Mouse (Mus musculus): ENCODE results near the gene Spesp1.

Gene Spesp1

DNA sequence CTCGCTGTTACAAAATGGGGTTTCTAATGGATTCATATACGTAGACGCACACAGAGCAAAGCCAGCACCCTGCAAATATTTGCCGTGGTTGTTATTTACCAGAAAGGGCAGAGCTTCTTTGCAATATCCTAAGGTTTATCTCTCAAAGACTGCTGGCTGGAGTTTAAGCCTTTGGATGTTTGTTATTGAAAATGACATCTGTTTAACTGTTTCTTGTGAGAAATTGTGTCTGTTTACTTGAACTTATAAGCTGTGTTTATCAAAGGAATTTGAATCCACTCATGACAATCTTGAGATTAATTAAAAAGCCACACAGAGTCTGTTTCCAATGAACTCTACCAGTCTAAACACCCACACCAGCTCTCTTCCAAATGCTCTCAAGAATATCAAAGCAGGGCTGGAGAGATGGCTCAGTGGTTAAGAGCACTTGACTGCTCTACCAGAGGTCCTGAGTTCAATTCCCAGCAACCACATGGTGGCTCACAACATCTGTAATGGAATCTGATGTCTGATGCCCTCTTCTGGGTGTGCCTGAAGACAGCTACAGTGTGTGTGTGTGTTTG is 35.5 kb downstream of the Spesp1 start:
- no peak for DNase-seq (ENCODE audit: extremely low spot score, low spot score)

DNA sequence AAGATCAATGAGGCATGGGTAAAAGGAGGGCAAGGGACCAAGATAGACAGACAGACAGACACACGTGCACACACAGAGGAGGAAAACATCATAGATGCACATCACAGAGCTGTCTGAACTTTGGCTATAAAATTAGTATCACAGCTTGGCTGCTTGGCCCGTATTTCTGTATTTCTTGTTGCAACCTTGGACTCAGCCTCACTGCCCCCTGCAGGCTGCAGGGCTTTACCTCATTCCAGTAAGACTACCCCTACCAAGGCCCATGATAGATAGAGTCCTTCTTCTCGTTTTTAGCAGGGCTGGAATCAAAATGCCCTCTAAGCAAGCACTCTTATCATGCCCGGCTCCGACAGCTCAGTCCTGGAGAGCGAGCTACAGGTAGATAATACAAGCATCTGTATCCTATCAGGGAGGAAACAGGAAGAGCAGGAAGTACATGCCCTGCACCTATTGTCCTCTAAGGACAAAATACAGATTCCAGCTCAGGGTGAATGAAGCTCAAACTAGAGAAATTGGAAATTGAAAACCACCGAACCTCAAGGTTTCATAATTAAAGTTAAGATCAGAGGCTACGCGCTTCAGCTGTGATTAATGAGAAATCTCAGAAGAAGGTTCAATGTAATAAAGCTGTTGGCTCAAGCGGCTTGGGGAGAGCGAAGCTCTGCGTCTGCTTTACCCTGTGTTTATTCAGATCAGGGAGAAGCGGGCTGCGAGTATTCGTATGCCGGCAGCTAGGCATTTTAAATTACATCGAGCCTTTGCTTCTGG is 36.2 kb downstream of the Spesp1 start:
- no peak for DNase-seq (ENCODE audit: extremely low spot score, low spot score)

DNA sequence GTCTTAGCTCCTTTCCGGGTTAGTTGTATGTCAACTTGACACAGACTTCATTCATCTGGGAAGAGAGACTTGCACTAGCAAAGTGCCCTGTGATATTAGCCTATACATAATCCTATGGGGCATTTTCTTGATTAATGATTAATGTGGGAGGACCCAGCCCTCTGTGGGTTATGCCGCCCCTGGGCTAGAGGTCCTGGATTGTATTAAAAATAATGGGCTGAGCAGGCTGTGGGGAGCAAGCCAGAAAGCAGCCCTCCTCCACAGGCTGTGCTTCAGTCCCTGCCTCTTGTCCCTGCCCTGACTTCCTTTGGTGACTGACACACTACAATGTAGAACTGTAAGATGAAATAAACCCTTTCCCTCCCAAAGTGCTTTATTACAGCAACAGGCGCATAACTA is 37.4 kb downstream of the Spesp1 start:
- DNase-seq (ENCODE audit: extremely low spot score, low spot score), result no peak

DNA sequence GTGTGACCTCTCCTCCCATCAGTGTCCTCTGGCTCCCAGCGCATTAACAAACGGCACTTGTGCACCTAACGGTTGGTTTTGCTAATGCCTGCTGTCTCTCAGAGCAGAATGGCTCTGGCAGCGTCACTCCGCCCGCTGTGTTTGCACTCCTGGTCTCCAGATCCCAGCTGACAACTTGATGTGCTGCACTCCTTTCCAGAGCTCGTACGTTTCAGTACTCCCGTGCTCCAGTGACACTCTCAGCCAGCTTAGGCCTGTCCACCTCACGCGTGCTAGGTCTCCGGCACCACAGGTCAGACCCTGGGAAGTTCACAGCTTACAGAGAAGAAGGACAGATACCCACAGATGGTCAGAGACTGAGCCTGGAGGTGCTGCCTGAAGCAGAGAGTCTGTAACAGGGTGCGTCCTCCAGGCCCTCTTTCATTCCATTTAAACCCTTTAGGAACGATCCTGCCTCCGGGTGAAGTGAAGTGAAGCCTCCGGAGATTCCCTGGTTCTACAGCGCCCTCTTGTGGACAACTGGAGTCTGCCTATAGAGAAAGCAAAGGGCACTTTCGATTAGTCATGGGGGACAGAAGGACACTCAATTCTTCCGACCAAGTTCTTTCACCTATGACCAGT is 37.9 kb downstream of the Spesp1 start:
- peak; percentile 91 for DNase-seq (ENCODE audit: extremely low spot score, low spot score)

DNA sequence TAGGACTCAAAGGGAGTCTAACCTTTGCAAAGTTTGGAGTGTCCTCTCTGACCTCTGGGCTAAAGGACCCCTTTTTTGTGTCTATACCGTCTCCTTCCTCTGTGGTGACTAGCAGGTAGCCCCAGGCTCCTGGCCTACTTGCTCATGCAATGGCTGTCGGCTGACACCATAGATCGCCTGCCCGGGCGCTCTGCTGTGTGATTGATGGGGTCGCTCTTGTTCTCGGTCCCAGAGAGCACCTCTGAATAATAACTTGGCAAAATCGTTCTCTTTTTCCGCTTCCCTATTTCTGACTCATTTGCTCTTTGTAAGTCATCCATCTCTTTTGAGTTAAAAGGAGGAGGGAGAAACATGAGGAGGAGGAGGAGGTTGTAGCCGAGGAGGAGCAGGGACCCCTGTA is 42.0 kb downstream of the Spesp1 start:
- DNase-seq (ENCODE audit: extremely low spot score, low spot score), result peak; percentile 11

DNA sequence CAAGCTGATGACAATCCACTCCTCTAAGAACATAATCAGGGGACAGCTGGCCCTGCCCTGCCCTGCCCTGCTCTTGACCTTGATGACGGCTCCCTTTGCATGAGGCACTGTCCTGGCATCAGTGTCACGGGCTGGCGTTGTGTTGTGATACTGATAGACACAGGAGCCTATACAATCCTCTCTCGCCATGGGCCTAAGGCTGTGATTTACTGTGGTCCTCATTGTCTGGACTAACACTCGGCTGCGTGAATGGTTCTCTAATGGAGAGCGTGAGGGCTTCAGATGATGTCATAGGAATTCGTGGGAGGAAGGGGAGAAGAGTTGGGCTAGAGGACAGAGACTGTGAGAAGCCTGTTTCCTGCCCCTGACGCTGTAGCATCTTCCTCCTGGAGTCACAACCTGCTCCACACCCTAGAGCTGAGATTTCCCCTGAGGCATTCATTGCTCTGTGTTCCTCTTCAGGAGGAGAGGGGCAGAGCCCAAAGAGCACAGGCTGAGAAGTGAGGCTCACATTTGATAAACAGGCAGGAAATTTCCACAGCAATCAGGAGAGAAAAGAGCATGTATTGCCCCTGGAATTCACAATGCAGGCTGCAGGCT is 44.5 kb downstream of the Spesp1 start:
- peak; percentile 26 for DNase-seq (ENCODE audit: extremely low spot score, low spot score)

DNA sequence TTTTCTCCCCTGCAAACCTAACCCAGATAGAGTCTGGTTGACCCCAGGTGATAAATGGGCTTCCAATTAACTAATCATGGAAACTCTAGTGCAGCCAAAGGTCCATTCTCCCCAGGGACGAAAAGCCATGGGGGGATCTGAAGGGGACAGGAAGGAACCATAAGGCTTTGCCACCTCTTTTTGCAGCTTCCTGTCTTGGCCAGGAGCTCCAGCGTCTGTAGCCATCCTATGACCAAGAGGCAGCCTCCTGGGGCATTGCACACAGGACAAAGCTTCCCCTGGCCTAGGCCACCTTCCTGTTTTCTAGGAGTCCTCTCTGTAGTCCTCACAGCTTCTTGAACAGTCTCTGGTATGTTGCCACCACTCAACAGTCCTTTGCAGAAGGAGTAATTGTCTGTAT is 46.5 kb downstream of the Spesp1 start:
- DNase-seq (ENCODE audit: extremely low spot score, low spot score), result peak; percentile 11

DNA sequence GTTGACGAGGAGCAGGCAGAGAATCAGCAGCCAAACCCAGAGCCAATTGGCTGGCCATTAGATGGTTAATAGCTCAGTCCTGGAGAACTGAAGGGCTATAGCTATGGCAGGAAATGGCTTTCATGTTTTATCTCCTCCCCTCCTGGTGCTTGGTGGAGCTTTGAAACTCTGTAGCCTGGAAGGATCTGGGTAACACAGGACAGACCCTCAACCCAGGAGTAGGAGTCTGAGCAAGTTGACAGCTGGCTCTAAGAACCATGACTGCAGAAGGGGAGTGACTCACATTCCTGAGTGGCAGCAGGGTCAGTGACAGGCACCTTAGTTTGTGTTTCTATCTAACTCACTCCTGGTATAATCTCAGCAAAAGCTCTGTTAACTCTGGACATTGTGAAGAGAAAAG is 49.4 kb downstream of the Spesp1 start:
- no peak for DNase-seq (ENCODE audit: extremely low spot score, low spot score)

DNA sequence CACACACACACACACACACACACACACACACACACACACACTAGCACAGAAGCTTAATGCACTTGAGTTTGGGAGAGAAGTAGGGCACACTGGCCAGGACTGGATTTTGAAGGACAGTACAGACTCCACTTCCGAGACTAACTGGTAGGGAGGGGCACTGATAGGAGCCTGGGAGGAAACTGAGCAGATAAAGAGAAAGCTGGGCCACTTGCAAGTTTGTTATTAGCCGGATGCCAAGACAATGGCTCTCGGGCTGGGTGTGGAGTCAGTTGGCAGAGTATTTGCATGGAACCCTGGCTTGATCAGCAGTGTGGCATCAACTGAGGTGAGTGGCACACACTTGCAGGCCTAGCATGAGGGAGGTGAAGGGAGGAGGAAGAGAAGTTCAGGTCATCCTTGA is 51.0 kb downstream of the Spesp1 start:
- no peak for DNase-seq (ENCODE audit: extremely low spot score, low spot score)

DNA sequence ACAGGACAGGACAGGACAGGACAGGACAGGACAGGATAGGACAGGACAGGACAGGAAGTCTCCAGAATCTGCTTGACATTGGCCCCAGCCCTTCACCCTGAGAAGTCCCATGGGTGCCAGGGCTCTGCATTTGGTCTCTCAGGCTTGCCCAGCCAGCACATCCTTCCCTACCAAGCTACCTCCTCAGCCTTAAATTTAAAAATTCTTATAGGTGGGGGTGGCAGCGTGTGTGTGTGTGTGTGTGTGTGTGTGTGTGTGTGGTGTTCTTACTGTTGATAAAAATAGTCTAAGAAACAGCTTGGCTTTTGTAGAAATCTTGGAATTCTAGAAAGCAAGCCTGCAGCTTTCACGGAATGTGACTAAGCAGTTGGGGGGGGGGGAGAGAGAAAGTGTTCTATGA is 52.0 kb downstream of the Spesp1 start:
- DNase-seq (ENCODE audit: extremely low spot score, low spot score), result no peak

DNA sequence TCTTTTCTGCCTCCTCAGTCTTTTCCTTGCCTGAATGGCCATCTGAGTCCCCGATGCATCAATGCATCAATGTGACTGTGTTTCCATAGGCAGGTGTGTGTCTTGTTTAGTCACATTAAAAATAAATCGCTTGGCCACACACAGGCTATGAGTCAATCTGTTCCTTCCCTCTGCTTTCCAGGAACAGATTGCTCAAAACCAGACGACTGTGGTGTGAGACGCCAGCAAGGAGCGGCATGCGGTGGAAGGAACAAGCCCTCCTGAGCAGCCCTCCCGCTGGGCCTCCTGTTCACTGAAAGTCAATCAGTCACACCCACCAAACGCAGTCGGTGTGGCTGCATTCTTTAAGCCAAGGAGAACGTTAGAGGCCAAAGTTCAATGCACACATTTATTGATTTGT is 59.5 kb downstream of the Spesp1 start:
- no peak for DNase-seq (ENCODE audit: extremely low spot score, low spot score)

DNA sequence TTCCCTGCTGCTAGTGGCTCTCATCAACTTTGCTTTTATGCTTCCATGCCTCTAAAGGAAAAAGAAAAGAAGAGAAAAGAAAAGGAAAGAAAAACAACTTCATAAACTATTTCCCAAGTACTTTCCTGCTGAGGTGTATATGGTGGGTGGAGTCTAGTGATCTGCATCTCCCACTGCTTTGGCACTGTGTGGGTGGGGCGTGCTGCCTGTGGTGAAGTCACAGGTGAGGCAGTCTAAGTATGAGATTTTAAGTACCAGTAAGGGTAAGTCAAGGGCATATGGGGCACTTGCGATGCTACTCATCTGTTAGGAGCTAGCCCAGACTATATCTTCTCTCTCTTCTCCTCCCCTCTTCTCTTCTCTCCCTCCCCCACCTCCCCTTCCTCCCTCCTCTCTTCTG is 60.0 kb downstream of the Spesp1 start:
- no peak for DNase-seq (ENCODE audit: extremely low spot score, low spot score)

All from neural tube, embryonic 10.5 days (tissue).